Mouse (Mus musculus) embryonic fibroblast, embryonic 13.5 days (primary cell): ENCODE results near the gene Rufy3.

ENCODE experiments used
- CTCF ChIP-seq: IDR thresholded peaks from 2 replicates; pipeline ENCODE4 v1.5.1; 2011; ENCODE audit warnings: mild to moderate bottlenecking, control low read depth, low read length, moderate library complexity, borderline replicate concordance; ENCODE audit not compliant: insufficient read depth
- POLR2A ChIP-seq: IDR thresholded peaks from 2 replicates; pipeline ENCODE4 v1.6.1; 2011; ENCODE audit warnings: low read depth, mild to moderate bottlenecking, control low read depth, low read length, moderate library complexity

DNA sequence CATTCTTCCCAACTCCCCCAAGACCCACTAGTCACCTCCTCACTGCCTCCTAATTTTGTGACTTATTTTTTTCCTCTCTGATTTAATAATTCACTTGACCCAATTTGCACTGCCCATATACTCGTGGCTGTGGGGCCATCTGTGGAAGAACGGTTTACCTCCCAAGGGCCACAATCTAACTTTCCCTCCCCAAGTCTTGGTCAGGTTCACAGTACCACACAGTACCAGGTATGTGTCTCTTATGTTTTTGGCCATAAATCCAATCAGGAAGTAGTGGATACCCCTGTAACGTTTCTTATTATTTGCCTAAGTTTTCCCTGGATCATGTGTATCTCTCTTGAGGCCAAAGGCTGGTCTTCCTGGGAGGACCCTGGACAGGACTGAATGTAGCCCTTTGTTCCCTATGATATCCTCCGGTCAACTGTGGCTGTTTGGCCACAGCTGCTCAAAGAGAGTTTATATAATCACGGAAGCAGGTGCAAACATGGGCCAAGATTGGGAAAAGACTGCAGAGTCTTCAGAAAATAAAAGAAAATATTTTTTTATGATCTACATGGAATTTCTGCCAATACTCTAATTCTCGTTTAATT lies 126.8 kb downstream of the Rufy3 start:
- TF ChIP-seq CTCF: no peak
- TF ChIP-seq POLR2A: no peak
